9 mouse cellular contexts compared by ENCODE assay signal in genomic region chr10:94129680-94130119, GRCm38 (mm10). TPM values are rescaled to one million over a fixed set of nuclear protein-coding genes. Genes with fewer than 3 reads are reported as not detected.
DNase-seq lines count a peak whose midpoint lies in the region; ATAC-seq and TF ChIP-seq lines count a peak whose summit lies in the region.
"Had no signal": no experiment of that assay in that cellular context is flagged by ENCODE, and none has a peak within 500 bp of the region (broad histone marks: within the 10 kb centered on the region; RNA-seq: fewer than 3 reads in every experiment).

No protein-coding gene starts in this region.

- 0 out of 2 replicates have a peak, but pooled peaks have one; percentile 11 for TF ChIP-seq POLR2A in cerebellum, adult 2 months (IDR thresholded peaks at IDR 0.05; ENCODE audit: borderline replicate concordance, insufficient read depth, low read length)

- H3K27me3 ChIP-seq in cerebellum, adult 2 months (ENCODE audit: control insufficient read depth, insufficient read depth, low read length) = no peaks in the 10 kb centered on the region
- H3K27me3 ChIP-seq in heart, postnatal 0 days (ENCODE audit: control insufficient read depth, insufficient read depth, low read length) = no peaks in the 10 kb centered on the region
- no peaks in the 10 kb centered on the region for H3K27me3 ChIP-seq in midbrain, embryonic 11.5 days (ENCODE audit: control insufficient read depth, insufficient read depth, low read length)
- H3K27me3 ChIP-seq: liver, embryonic 13.5 days had no signal

- WGBS in cerebellum, adult 2 months = 5% methylated on average over 9 of the region's 9 CpGs
- 19% methylated on average over 9 of the region's 9 CpGs for WGBS in heart, postnatal 0 days
- WGBS in midbrain, embryonic 11.5 days = 66% methylated on average over 9 of the region's 9 CpGs

- H3K4me2 ChIP-seq in heart, postnatal 0 days (ENCODE audit: low read depth, low read length) = peak overlapping the region; percentile 18
- H3K4me2 ChIP-seq in midbrain, embryonic 11.5 days = no peak overlapping the region
- H3K4me2 ChIP-seq: liver, embryonic 13.5 days had no signal

- no peak for TF ChIP-seq CTCF in cerebellum, adult 2 months (IDR thresholded peaks at IDR 0.05; ENCODE audit: borderline replicate concordance, insufficient read depth, low read depth, low read length)
- no peak for TF ChIP-seq CTCF in heart, postnatal 0 days (IDR thresholded peaks at IDR 0.05; ENCODE audit: low read depth)

- no peak overlapping the region; the same call in 1 of the 2 replicates for H3K27ac ChIP-seq in cerebellum, adult 2 months (ENCODE audit: insufficient read depth, low read length)
- peak overlapping the region; percentile 69 for H3K27ac ChIP-seq in heart, postnatal 0 days (ENCODE audit: low read depth)
- peak overlapping the region; percentile 16; the same call in 1 of the 2 replicates for H3K27ac ChIP-seq in midbrain, embryonic 11.5 days (ENCODE audit: low read depth, low read length)
- H3K27ac ChIP-seq: liver, embryonic 13.5 days had no signal

- 0 out of 2 replicates have a peak, but pooled peaks have one; percentile 15 for TF ChIP-seq EP300 in heart, postnatal 0 days (IDR thresholded peaks at IDR 0.05; ENCODE audit: low read depth)

- H3K4me3 ChIP-seq in cerebellum, adult 2 months (replicated peaks; ENCODE audit: insufficient read depth, low read depth, low read length) = no peak overlapping the region
- no peak overlapping the region for H3K4me3 ChIP-seq in heart, postnatal 0 days (ENCODE audit: low read depth, low read length)
- no peak overlapping the region for H3K4me3 ChIP-seq in midbrain, embryonic 11.5 days (ENCODE audit: low read depth, low read length)
- H3K4me3 ChIP-seq: liver, embryonic 13.5 days had no signal

- peaks cover 28% of the 10 kb centered on the region for H3K4me1 ChIP-seq in cerebellum, adult 2 months (ENCODE audit: control insufficient read depth, insufficient read depth, low read length)
- no peaks in the 10 kb centered on the region; the same call in 1 of the 2 replicates for H3K4me1 ChIP-seq in heart, postnatal 0 days (ENCODE audit: control insufficient read depth, insufficient read depth)
- H3K4me1 ChIP-seq in midbrain, embryonic 11.5 days (ENCODE audit: control insufficient read depth, insufficient read depth, low read length) = no peaks in the 10 kb centered on the region
- H3K4me1 ChIP-seq: liver, embryonic 13.5 days had no signal

- peaks cover 9% of the 10 kb centered on the region; the same call in 1 of the 2 replicates for H3K36me3 ChIP-seq in heart, postnatal 0 days (replicated peaks; ENCODE audit: control insufficient read depth, insufficient read depth, low read length)
- no peaks in the 10 kb centered on the region for H3K36me3 ChIP-seq in midbrain, embryonic 11.5 days (ENCODE audit: control insufficient read depth, insufficient read depth, low read length)

- peak; percentile 85 for ATAC-seq in heart, postnatal 0 days (ENCODE audit: insufficient read depth, low read depth)
- ATAC-seq in midbrain, embryonic 11.5 days (ENCODE audit: low FRiP score) = peak; percentile 62
- no peak for ATAC-seq in erythroblast, adult 5-6 weeks (replicated peaks; ENCODE audit: low FRiP score, poor library complexity, severe bottlenecking)

- H3K9ac ChIP-seq in heart, postnatal 0 days (replicated peaks; ENCODE audit: low read depth, low read length) = no peak overlapping the region
- no peak overlapping the region for H3K9ac ChIP-seq in midbrain, embryonic 11.5 days (ENCODE audit: low read length)
- H3K9ac ChIP-seq: liver, embryonic 13.5 days had no signal

- DNase-seq in gastrocnemius, postnatal 25 days = peak; percentile 10
- DNase-seq in gastrocnemius, adult 8-10 months (ENCODE audit: low spot score in 2 of 2) = no peak
- DNase-seq in cerebellum, adult 2 months = peak; percentile 84 to 97
- peak; percentile 83 for DNase-seq in heart, postnatal 0 days (ENCODE audit: low spot score)
- peak; percentile 70 to 74 for DNase-seq in layer of hippocampus, postnatal 10 days (ENCODE audit: low spot score in 2 of 2)
- no peak for DNase-seq in midbrain, embryonic 11.5 days (ENCODE audit: low spot score, missing footprints)
- DNase-seq in telencephalon, adult 2 months (ENCODE audit: low read depth, low spot score) = peak; percentile 94
- DNase-seq: liver, embryonic 13.5 days had no signal

- no peaks in the 10 kb centered on the region for H3K9me3 ChIP-seq in heart, postnatal 0 days (replicated peaks; ENCODE audit: control insufficient read depth, low read length)
- no peaks in the 10 kb centered on the region for H3K9me3 ChIP-seq in midbrain, embryonic 11.5 days (ENCODE audit: control insufficient read depth, low read length)
- H3K9me3 ChIP-seq: liver, embryonic 13.5 days had no signal

RNA-seq across cellular contexts. Expression of gene Nr2c1, which starts 18.1 kb away (rescaled TPM):
- 1 to 10 TPM; 5.4 to 6.1 TPM for total RNA-seq in gastrocnemius, postnatal 25 days (2021)
- total RNA-seq in gastrocnemius, adult 8-10 months (2022) = 1 to 10 TPM; 5.5 to 5.9 (median 5.8) TPM
- polyA plus RNA-seq in cerebellum, adult 2 months (2012; rRNA removed) = 10.4 and 10.6 TPM in 2 replicates
- 4.8 and 11.7 TPM in 2 replicates for total RNA-seq in heart, postnatal 0 days (2014; rRNA removed; ENCODE audit: low replicate concordance)
- 5.2 and 5.3 TPM in 2 replicates for polyA plus RNA-seq in heart, postnatal 0 days (2015; fragmentation: Nextera tagmentation; extraction: Ambion mirVana)
- 1 to 10 TPM; 7.3 to 7.8 TPM for total RNA-seq in layer of hippocampus, postnatal 10 days (2021)
- polyA plus RNA-seq in midbrain, embryonic 11.5 days (2014; fragmentation: Nextera tagmentation; extraction: Ambion mirVana) = 10.8 and 12.2 TPM in 2 replicates
- 0.38 and 3.6 TPM in 2 replicates for total RNA-seq in erythroblast, adult 5-6 weeks (2015; ENCODE audit: low replicate concordance)
- 1.1 and 2.8 TPM in 2 replicates for total RNA-seq in erythroblast, adult 5-6 weeks (2017; ENCODE audit: low replicate concordance)

Comparison
In these comparisons a context has a peak if more than half of its experiments do, and no peak if none do; other contexts are left out.
1. DNase-seq: peak in gastrocnemius, postnatal 25 days (single experiment), cerebellum, adult 2 months (2 of 2), heart, postnatal 0 days (single experiment), layer of hippocampus, postnatal 10 days (2 of 2) and telencephalon, adult 2 months (single experiment); none in gastrocnemius, adult 8-10 months (0 of 2) and midbrain, embryonic 11.5 days (single experiment).